Mouse (Mus musculus): ENCODE measurements around the gene Phf21a.
A peak's percentile ranks its signal among the peaks of the same experiment; 100 is the strongest.

The Phf21a gene

GRCm38 (mm10) chr2:92296402-92296801 is 203.5 kb downstream of the Phf21a start:
- peak; percentile 70 for DNase-seq (ENCODE audit: inconsistent ontology term)

- no peak for DNase-seq (ENCODE audit: inconsistent ontology term)
Observed at GRCm38 (mm10) chr2:92299896-92300295, 207.0 kb downstream of the Phf21a start.

GRCm38 (mm10) chr2:92301849-92302607 is 209.1 kb downstream of the Phf21a start:
- no peak for DNase-seq (ENCODE audit: inconsistent ontology term)

GRCm38 (mm10) chr2:92312542-92312941 is 219.6 kb downstream of the Phf21a start:
- DNase-seq (ENCODE audit: inconsistent ontology term) = no peak

- no peak for DNase-seq (ENCODE audit: inconsistent ontology term)
Observed at GRCm38 (mm10) chr2:92314031-92314430, 221.1 kb downstream of the Phf21a start.

- DNase-seq (ENCODE audit: inconsistent ontology term) = no peak
Observed at GRCm38 (mm10) chr2:92316652-92317051, 223.7 kb downstream of the Phf21a start.

- DNase-seq (ENCODE audit: inconsistent ontology term) = no peak
Observed at GRCm38 (mm10) chr2:92317228-92317627, 224.3 kb downstream of the Phf21a start.

GRCm38 (mm10) chr2:92322669-92323068 is 229.8 kb downstream of the Phf21a start:
- no peak for DNase-seq (ENCODE audit: inconsistent ontology term)

- no peak for DNase-seq (ENCODE audit: inconsistent ontology term)
Observed at GRCm38 (mm10) chr2:92325676-92326075, 232.8 kb downstream of the Phf21a start.

- no peak for DNase-seq (ENCODE audit: inconsistent ontology term)
Observed at GRCm38 (mm10) chr2:92326221-92326620, 233.3 kb downstream of the Phf21a start.

- no peak for DNase-seq (ENCODE audit: inconsistent ontology term)
Observed at GRCm38 (mm10) chr2:92327601-92328000, 234.7 kb downstream of the Phf21a start.

GRCm38 (mm10) chr2:92328206-92328605 is 235.3 kb downstream of the Phf21a start:
- no peak for DNase-seq (ENCODE audit: inconsistent ontology term)

GRCm38 (mm10) chr2:92330840-92331239 is 237.9 kb downstream of the Phf21a start:
- DNase-seq (ENCODE audit: inconsistent ontology term) = peak; percentile 38

- no peak for DNase-seq (ENCODE audit: inconsistent ontology term)
Observed at GRCm38 (mm10) chr2:92331410-92331809, 238.5 kb downstream of the Phf21a start.

GRCm38 (mm10) chr2:92331871-92332270 is 239.0 kb downstream of the Phf21a start:
- no peak for DNase-seq (ENCODE audit: inconsistent ontology term)

- no peak for DNase-seq (ENCODE audit: inconsistent ontology term)
Observed at GRCm38 (mm10) chr2:92342418-92342817, 249.5 kb downstream of the Phf21a start.

- DNase-seq (ENCODE audit: inconsistent ontology term) = no peak
Observed at GRCm38 (mm10) chr2:92347191-92347590, 254.3 kb downstream of the Phf21a start.

- no peak for DNase-seq (ENCODE audit: inconsistent ontology term)
Observed at GRCm38 (mm10) chr2:92349589-92350425, 256.9 kb downstream of the Phf21a start.

GRCm38 (mm10) chr2:92350686-92351085 is 257.8 kb downstream of the Phf21a start:
- no peak for DNase-seq (ENCODE audit: inconsistent ontology term)

GRCm38 (mm10) chr2:92353402-92353801 is 260.5 kb downstream of the Phf21a start:
- no peak for DNase-seq (ENCODE audit: inconsistent ontology term)

- no peak for DNase-seq (ENCODE audit: inconsistent ontology term)
Observed at GRCm38 (mm10) chr2:92354224-92354623, 261.3 kb downstream of the Phf21a start.

GRCm38 (mm10) chr2:92359301-92359700 is 266.4 kb downstream of the Phf21a start:
- no peak for DNase-seq (ENCODE audit: inconsistent ontology term)
